Mouse (Mus musculus): ENCODE measurements at regions not wholly inside any gene's neighbourhood (a gene's known extent, or its start where the extent isn't known, plus 50 kb on each side); places are given as distances from the start of the nearest gene placed in this dataset.

DNA sequence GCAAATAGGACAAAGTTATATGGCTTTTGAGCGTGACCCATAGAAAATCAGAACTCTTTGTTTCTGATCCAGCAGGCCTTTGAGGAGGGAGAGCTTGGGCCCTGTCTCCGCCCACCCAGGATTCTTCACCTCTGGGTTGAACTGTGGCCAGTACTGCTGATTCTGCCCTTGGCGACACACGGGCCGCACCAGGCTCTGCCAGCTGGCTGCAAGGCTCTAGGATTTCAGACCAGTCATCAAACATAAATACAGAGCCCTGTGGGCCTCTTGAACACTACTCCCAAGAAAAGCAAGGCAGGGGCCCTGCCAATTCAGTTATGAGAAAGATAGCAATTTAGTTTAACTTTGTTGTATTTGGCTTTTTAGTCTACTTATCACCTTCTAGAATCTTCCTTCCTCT is 103.4 kb upstream of the Trpm1 start:
- TF ChIP-seq CTCF (IDR thresholded peaks at IDR 0.05; ENCODE audit: insufficient read depth, low read depth, low read length) (no peak), POLR2A (IDR thresholded peaks at IDR 0.05; ENCODE audit: insufficient read depth, low read depth, low read length) (no peak)

All from olfactory bulb, adult 2 months (tissue).